ENCODE assay signal across 8 mouse cellular contexts in genomic region chr9:102777631-102778591, GRCm38 (mm10). TPM values are rescaled to one million over a fixed set of nuclear protein-coding genes. Genes with fewer than 3 reads are reported as not detected.
A peak's percentile ranks its signal among the peaks of the same experiment; 100 is the strongest.
DNase-seq lines count a peak whose midpoint lies in the region; ATAC-seq and TF ChIP-seq lines count a peak whose summit lies in the region.

No protein-coding gene starts in this region.

- no peaks in the 10 kb centered on the region for H3K36me3 ChIP-seq in liver, embryonic 11.5 days (ENCODE audit: control insufficient read depth, insufficient read depth, low read length)
- no peaks in the 10 kb centered on the region for H3K36me3 ChIP-seq in intestine, embryonic 16.5 days (ENCODE audit: control insufficient read depth, insufficient read depth, low read length)
- no peaks in the 10 kb centered on the region for H3K36me3 ChIP-seq in liver, postnatal 0 days (replicated peaks; ENCODE audit: insufficient read depth, low read length)
- H3K36me3 ChIP-seq in forebrain, postnatal 0 days (ENCODE audit: insufficient read depth) = no peaks in the 10 kb centered on the region

- DNase-seq in liver = peak; percentile 30
- no peak for DNase-seq in liver, embryonic 11.5 days (ENCODE audit: low spot score)
- peak; percentile 71 for DNase-seq in fibroblast of lung, adult 2 months (ENCODE audit: low read depth)
- peak; percentile 39 for DNase-seq in liver, postnatal 0 days
- DNase-seq in ovary, postnatal 36 days (ENCODE audit: low spot score) = no peak
- DNase-seq in spleen, postnatal 4 days (ENCODE audit: low spot score in 2 of 2) = no peak
- DNase-seq in forebrain, postnatal 0 days = no peak

- no peak overlapping the region; the same call in 1 of the 2 replicates for H3K4me2 ChIP-seq in liver, embryonic 11.5 days
- H3K4me2 ChIP-seq in intestine, embryonic 16.5 days (ENCODE audit: low read depth, low read length) = no peak overlapping the region
- H3K4me2 ChIP-seq in liver, postnatal 0 days (ENCODE audit: low read depth, low read length) = no peak overlapping the region
- H3K4me2 ChIP-seq in forebrain, postnatal 0 days (ENCODE audit: low read depth) = no peak overlapping the region

- 30% methylated on average over 18 of the region's 18 CpGs for WGBS in liver, embryonic 11.5 days
- WGBS in intestine, embryonic 16.5 days = 38% methylated on average over 18 of the region's 18 CpGs
- WGBS in liver, postnatal 0 days (ENCODE audit: insufficient replicate concordance) = 27% methylated on average over 18 of the region's 18 CpGs
- WGBS in forebrain, postnatal 0 days = 70% methylated on average over 18 of the region's 18 CpGs

- no peak overlapping the region for H3K9ac ChIP-seq in liver, embryonic 11.5 days (ENCODE audit: low read depth, low read length)
- peak overlapping the region; percentile 25; the same call in 1 of the 2 replicates for H3K9ac ChIP-seq in intestine, embryonic 16.5 days (ENCODE audit: low read depth, low read length)
- H3K9ac ChIP-seq in liver, postnatal 0 days (replicated peaks) = no peak overlapping the region
- H3K9ac ChIP-seq in forebrain, postnatal 0 days = no peak overlapping the region

- H3K4me1 ChIP-seq in liver, embryonic 11.5 days (replicated peaks; ENCODE audit: control insufficient read depth, insufficient read depth, low read length) = peaks cover 4% of the 10 kb centered on the region; the same call in 1 of the 2 replicates
- peaks cover 26% of the 10 kb centered on the region for H3K4me1 ChIP-seq in intestine, embryonic 16.5 days (ENCODE audit: control insufficient read depth, insufficient read depth, low read length)
- peaks cover 16% of the 10 kb centered on the region for H3K4me1 ChIP-seq in liver, postnatal 0 days (ENCODE audit: insufficient read depth)
- no peaks in the 10 kb centered on the region for H3K4me1 ChIP-seq in forebrain, postnatal 0 days (ENCODE audit: insufficient read depth)

- H3K4me3 ChIP-seq in liver, embryonic 11.5 days (ENCODE audit: low read depth, low read length) = no peak overlapping the region
- no peak overlapping the region for H3K4me3 ChIP-seq in intestine, embryonic 16.5 days (ENCODE audit: low read length)
- H3K4me3 ChIP-seq in liver, postnatal 0 days (ENCODE audit: low read depth, low read length) = no peak overlapping the region
- no peak overlapping the region for H3K4me3 ChIP-seq in forebrain, postnatal 0 days (ENCODE audit: low read depth, low read length)

- no peak overlapping the region for H3K27ac ChIP-seq in liver, embryonic 11.5 days (ENCODE audit: low read depth, low read length)
- peak overlapping the region; percentile 58 for H3K27ac ChIP-seq in intestine, embryonic 16.5 days (ENCODE audit: low read length)
- peak overlapping the region; percentile 52 for H3K27ac ChIP-seq in liver, postnatal 0 days (ENCODE audit: low read depth)
- H3K27ac ChIP-seq in forebrain, postnatal 0 days (ENCODE audit: low read depth, low read length) = no peak overlapping the region

- TF ChIP-seq CTCF in liver, postnatal 0 days (IDR thresholded peaks at IDR 0.05; ENCODE audit: low read depth) = no peak
- TF ChIP-seq CTCF in forebrain, postnatal 0 days (IDR thresholded peaks at IDR 0.05; ENCODE audit: low read depth) = no peak

- H3K27me3 ChIP-seq in liver, embryonic 11.5 days (replicated peaks; ENCODE audit: control insufficient read depth, insufficient read depth, low read length) = no peaks in the 10 kb centered on the region
- H3K27me3 ChIP-seq in intestine, embryonic 16.5 days (replicated peaks; ENCODE audit: control insufficient read depth, insufficient read depth, low read length) = no peaks in the 10 kb centered on the region
- no peaks in the 10 kb centered on the region for H3K27me3 ChIP-seq in liver, postnatal 0 days (ENCODE audit: insufficient read depth, low read length)
- H3K27me3 ChIP-seq in forebrain, postnatal 0 days (ENCODE audit: insufficient read depth, low read length) = no peaks in the 10 kb centered on the region

- H3K9me3 ChIP-seq in liver, embryonic 11.5 days (ENCODE audit: control insufficient read depth, low read length) = no peaks in the 10 kb centered on the region
- no peaks in the 10 kb centered on the region for H3K9me3 ChIP-seq in intestine, embryonic 16.5 days (ENCODE audit: control insufficient read depth, low read length)
- no peaks in the 10 kb centered on the region for H3K9me3 ChIP-seq in liver, postnatal 0 days (ENCODE audit: low read length)
- no peaks in the 10 kb centered on the region for H3K9me3 ChIP-seq in forebrain, postnatal 0 days (ENCODE audit: low read length)

- 0 out of 2 replicates have a peak, but pooled peaks have one; percentile 15 for TF ChIP-seq EP300 in liver, postnatal 0 days (IDR thresholded peaks at IDR 0.05; ENCODE audit: low read depth)

- no peak for ATAC-seq in liver, embryonic 11.5 days (replicated peaks; ENCODE audit: low FRiP score)
- peak; percentile 27 for ATAC-seq in intestine, embryonic 16.5 days
- ATAC-seq in liver, postnatal 0 days = peak; percentile 37
- ATAC-seq in forebrain, postnatal 0 days = no peak

RNA-seq across cellular contexts. Expression of gene Ryk, which starts 56.8 kb away (rescaled TPM):
- polyA plus RNA-seq in liver, embryonic 11.5 days (2014; fragmentation: Nextera tagmentation; extraction: Ambion mirVana) = 15.7 and 16.2 TPM in 2 replicates
- polyA plus RNA-seq in intestine, embryonic 16.5 days (2015; fragmentation: Nextera tagmentation; extraction: Ambion mirVana) = 13.5 and 14.4 TPM in 2 replicates
- 4.7 and 8.2 TPM in 2 replicates for polyA plus RNA-seq in liver, postnatal 0 days (2015; fragmentation: Nextera tagmentation; extraction: Ambion mirVana)
- 59.5 and 63.6 TPM in 2 replicates for total RNA-seq in forebrain, postnatal 0 days (2014; rRNA removed)
- 14.9 and 16.6 TPM in 2 replicates for polyA plus RNA-seq in forebrain, postnatal 0 days (2015; fragmentation: Nextera tagmentation; extraction: Ambion mirVana)

Comparison
In these comparisons a context has a peak if more than half of its experiments do, and no peak if none do; other contexts are left out.
1. DNase-seq: peak in liver (single experiment), fibroblast of lung, adult 2 months (single experiment) and liver, postnatal 0 days (single experiment); none in liver, embryonic 11.5 days (single experiment), ovary, postnatal 36 days (single experiment), spleen, postnatal 4 days (0 of 2) and forebrain, postnatal 0 days (single experiment).
2. ATAC-seq: peak in intestine, embryonic 16.5 days (single experiment) and liver, postnatal 0 days (single experiment); none in liver, embryonic 11.5 days (single experiment) and forebrain, postnatal 0 days (single experiment).
3. H3K27ac ChIP-seq: peak in intestine, embryonic 16.5 days (single experiment) and liver, postnatal 0 days (single experiment); none in liver, embryonic 11.5 days (single experiment) and forebrain, postnatal 0 days (single experiment).